Mouse (Mus musculus) liver, postnatal 0 days (tissue): Measurements from ENCODE around the gene Polr2g.

Experiments
- CTCF ChIP-seq: sonication (generic); IDR thresholded peaks from 2 replicates; pipeline ENCODE4 v1.5.1; 2016; ENCODE audit warnings: antibody characterized with exemption, low read depth
- EP300 ChIP-seq: IDR thresholded peaks from 2 replicates; pipeline ENCODE4 v1.6.1; 2016; ENCODE audit warnings: antibody characterized with exemption, low read depth, mild to moderate bottlenecking

DNA sequence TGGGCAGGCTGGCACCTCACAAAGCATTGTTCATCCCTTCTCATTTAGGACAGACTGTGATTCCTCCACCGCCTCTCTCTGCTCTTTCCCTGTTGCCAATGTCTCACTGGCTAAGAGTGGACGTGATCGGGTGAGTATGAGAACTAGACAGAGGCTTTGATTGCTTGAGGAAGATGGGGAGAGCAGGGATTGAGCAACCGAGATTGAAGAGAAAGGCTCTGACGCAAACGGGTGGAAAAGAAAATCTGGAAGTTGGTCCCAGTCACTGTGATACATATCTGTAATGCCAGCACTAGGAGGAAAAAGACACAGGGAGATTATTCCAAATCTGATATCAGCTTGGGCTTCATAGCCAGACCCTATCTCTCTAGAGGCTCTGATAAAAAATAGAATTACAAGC is 44.6 kb upstream of the Polr2g start:
- no peak for TF ChIP-seq EP300
- no peak for TF ChIP-seq CTCF
